Mouse (Mus musculus) olfactory bulb, adult 2 months (tissue): Measurements from ENCODE around the gene Ficd.

Experiments
- CTCF ChIP-seq: fragments of 200-500 bp; IDR thresholded peaks from 2 replicates; pipeline ENCODE4 v1.5.1; 2012; ENCODE audit warnings: low read depth, mild to moderate bottlenecking, low read length, moderate library complexity; ENCODE audit not compliant: insufficient read depth
- POLR2A ChIP-seq: fragments of 200-500 bp; IDR thresholded peaks from 2 replicates; pipeline ENCODE4 v1.6.1; 2012; ENCODE audit warnings: mild to moderate bottlenecking, low read depth, low read length, moderate library complexity; ENCODE audit not compliant: insufficient read depth

DNA sequence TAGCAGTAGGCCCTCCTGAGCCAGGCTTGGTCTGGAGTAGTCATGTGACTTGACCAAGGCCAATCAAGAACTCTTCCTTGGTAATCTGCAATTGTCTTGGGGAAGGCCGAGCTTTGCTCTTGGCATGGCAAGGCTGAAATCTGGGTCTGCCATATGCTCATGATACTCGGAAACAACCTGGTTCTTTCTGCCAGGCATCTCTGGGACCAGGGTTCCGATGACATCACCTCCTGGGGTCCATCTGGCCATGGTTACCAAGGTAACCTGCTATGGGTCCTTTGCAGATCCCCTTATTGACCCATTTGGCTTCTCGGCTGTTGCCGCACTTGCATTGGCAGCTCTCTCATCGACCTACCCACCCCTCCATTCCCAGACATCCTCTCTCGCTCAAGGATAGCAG is 7.6 kb upstream of the Ficd start:
- TF ChIP-seq CTCF (no peak), POLR2A (no peak)
